Mouse (Mus musculus): ENCODE measurements around the gene Wfdc1.

Gene Wfdc1

DNA sequence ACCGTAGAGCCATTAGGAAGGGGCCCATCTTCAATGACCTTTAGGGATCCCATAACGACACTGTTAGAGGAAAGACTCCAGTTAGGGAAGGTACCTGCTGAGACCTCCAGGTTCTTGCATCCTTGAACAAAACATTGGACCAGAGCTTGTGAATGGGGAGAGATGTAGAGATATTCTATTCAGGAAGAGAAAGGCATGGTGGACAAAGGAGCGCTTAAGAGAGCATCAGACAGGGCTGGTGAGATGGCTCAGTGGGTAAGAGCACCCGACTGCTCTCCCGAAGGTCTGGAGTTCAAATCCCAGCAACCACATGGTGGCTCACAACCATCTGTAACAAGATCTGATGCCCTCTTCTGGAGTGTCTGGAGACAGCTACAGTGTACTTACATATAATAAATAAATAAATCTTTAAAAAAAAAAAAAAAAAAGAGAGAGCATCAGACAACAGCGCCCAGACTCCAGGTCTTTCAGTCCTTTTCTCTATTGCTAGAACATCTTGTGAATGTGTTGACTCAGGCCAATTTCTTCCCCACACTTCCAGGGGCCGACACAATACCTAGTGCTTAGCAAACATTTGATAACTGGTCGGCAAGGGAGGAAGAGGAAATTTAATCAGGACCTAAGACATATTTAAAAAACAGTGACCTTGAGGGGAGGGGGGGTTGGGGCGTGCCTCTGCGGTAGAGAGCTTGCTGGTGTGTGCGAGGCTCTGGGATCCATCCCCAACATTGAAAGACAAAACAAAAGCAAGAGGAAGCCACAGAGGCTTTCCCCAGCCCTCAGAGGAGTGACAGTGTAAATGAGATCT lies 71.1 kb downstream of the Wfdc1 start:
- DNase-seq (ENCODE audit: low spot score): no peak
